In the genomic region with DNA sequence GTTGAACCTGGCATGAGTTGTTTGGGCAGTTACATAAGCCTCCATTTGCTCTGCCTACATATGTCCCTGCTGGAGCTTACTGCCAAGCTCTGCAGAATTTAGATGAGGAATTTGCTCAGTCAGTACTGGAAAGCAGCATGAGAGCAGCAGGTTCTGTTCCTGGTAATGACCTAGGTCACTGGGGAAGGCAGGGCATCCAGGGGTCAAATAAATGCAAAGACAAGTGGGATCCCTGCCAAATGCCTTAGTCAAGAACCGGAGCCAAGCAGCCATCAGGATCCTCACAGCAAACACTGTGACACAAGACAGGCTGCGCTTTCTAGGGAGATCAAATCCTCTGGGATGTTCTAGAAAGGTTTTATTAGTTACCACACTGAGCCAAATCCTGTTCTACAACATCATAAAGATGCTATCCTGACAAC, we compare ENCODE assay signal across 8 mouse cellular contexts.
DNase-seq lines count a peak whose midpoint lies in the region; ATAC-seq and TF ChIP-seq lines count a peak whose summit lies in the region.

No protein-coding gene starts in this region.

- ATAC-seq in cerebellum, adult (ENCODE audit: insufficient number of reproducible peaks, low FRiP score, low TSS enrichment), result peak; percentile 98
- ATAC-seq in hindbrain, embryonic 16.5 days, result peak; percentile 87

- no peaks in the 10 kb centered on the region for H3K9me3 ChIP-seq in hindbrain, embryonic 16.5 days (ENCODE audit: control insufficient read depth, low read length)

- WGBS in hindbrain, embryonic 16.5 days, result 34% methylated on average over 2 of the region's 2 CpGs

- DNase-seq in embryo, embryonic 10 days (ENCODE audit: low spot score), result peak; percentile 57
- no peak for DNase-seq in embryo, embryonic 9.5 days (ENCODE audit: extremely low spot score)
- peak in 1 of 2 experiments; percentile 15 for DNase-seq in left cerebral cortex, adult 2 months (ENCODE audit: extremely low spot score in 1 of 2, low spot score in 2 of 2)
- peak; percentile 31 to 62 for DNase-seq in right cerebral cortex, postnatal 10 days (ENCODE audit: low spot score in 2 of 2)
- DNase-seq in urinary bladder, postnatal 36 days (ENCODE audit: low spot score in 2 of 2), result no peak
- no peak for DNase-seq in gastrocnemius, postnatal 10 days

- no peaks in the 10 kb centered on the region for H3K36me3 ChIP-seq in hindbrain, embryonic 16.5 days (ENCODE audit: control insufficient read depth, insufficient read depth, low read length)

- no peak overlapping the region for H3K4me2 ChIP-seq in hindbrain, embryonic 16.5 days (ENCODE audit: low read length)

- no peak overlapping the region for H3K4me3 ChIP-seq in hindbrain, embryonic 16.5 days (ENCODE audit: low read length)
- no peak overlapping the region for H3K4me3 ChIP-seq in left cerebral cortex, adult 2 months

- H3K27me3 ChIP-seq in hindbrain, embryonic 16.5 days (replicated peaks; ENCODE audit: control insufficient read depth, insufficient read depth, low read length), result no peaks in the 10 kb centered on the region

- no peak for TF ChIP-seq CTCF in left cerebral cortex, adult 2 months (IDR thresholded peaks at IDR 0.05)

- 0 out of 2 replicates have a peak overlapping the region, but pooled peaks have one; percentile 12 for H3K27ac ChIP-seq in hindbrain, embryonic 16.5 days (ENCODE audit: low read depth, low read length)
- H3K27ac ChIP-seq in left cerebral cortex, adult 2 months, result peak overlapping the region; percentile 83

- intact Hi-C loops in left cerebral cortex, adult 2 months (cut with DNase I), result loop anchor here (5.0 kb wide), 1 partner anchor 247 kb away; no protein-coding TSS in a partner anchor

- no peak overlapping the region for H3K9ac ChIP-seq in hindbrain, embryonic 16.5 days (ENCODE audit: low read depth, low read length)

- peaks cover 5% of the 10 kb centered on the region for H3K4me1 ChIP-seq in hindbrain, embryonic 16.5 days (ENCODE audit: control insufficient read depth, insufficient read depth, low read depth, low read length)

Comparison
In these comparisons a context has a peak if more than half of its experiments do, and no peak if none do; other contexts are left out.
1. DNase-seq: peak in embryo, embryonic 10 days (single experiment) and right cerebral cortex, postnatal 10 days (2 of 2); none in embryo, embryonic 9.5 days (single experiment), urinary bladder, postnatal 36 days (0 of 2) and gastrocnemius, postnatal 10 days (single experiment).